In the genomic region with DNA sequence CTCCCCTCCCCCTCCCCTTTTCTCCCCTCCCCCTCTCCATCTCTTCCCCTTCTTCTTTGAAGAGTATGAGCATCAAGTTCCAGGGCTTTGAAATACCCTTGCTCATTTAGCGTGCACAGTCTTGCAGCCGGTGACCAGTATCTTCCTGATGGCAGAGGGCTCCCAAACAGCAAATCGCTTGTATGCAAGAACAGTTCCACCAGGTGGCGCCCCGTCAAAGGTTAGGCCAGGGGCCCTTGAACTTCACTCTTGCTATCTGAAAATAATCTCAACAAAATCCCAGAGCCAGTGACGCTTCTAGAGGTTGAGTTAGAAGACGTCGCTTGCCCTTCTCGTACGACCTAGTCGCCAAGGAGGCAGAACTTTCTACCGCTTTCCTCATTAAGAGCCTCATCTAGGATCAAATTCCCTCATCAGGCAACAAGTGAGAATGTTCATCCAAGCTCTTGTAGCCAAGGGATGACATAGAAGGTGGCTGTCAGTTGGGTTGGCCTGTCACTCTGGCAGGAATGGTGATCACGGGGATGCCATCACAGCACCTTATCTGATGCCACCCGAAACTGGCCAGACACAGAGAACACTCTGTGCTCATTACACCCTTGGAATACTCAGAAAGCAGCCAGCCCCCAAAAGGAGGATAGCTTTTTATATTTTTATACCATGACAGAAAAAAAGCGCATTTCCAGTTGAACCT, we compare ENCODE assay signal across 8 mouse cellular contexts.
DNase-seq lines count a peak whose midpoint lies in the region; ATAC-seq and TF ChIP-seq lines count a peak whose summit lies in the region.

No protein-coding gene starts in this region.

- no peak overlapping the region for H3K4me2 ChIP-seq in embryonic facial prominence, embryonic 14.5 days (ENCODE audit: low read depth, low read length)
- no peak overlapping the region for H3K4me2 ChIP-seq in lung, embryonic 16.5 days (ENCODE audit: low read depth, low read length)

- ATAC-seq in embryonic facial prominence, embryonic 14.5 days (ENCODE audit: low read depth), result no peak
- ATAC-seq in lung, embryonic 16.5 days (ENCODE audit: low read depth), result peak; percentile 36; the same call in 1 of the 2 replicates

- no peak overlapping the region for H3K4me3 ChIP-seq in embryonic facial prominence, embryonic 14.5 days (ENCODE audit: low read depth, low read length)
- no peak overlapping the region for H3K4me3 ChIP-seq in layer of hippocampus, adult 2 months
- no peak overlapping the region for H3K4me3 ChIP-seq in lung, embryonic 16.5 days (ENCODE audit: low read length)

- no peaks in the 10 kb centered on the region for H3K9me3 ChIP-seq in embryonic facial prominence, embryonic 14.5 days (ENCODE audit: control insufficient read depth, low read length)
- no peaks in the 10 kb centered on the region for H3K9me3 ChIP-seq in lung, embryonic 16.5 days (ENCODE audit: control insufficient read depth, low read length)

- no peaks in the 10 kb centered on the region for H3K4me1 ChIP-seq in embryonic facial prominence, embryonic 14.5 days (ENCODE audit: control insufficient read depth, insufficient read depth, low read length)
- H3K4me1 ChIP-seq in lung, embryonic 16.5 days (replicated peaks; ENCODE audit: control insufficient read depth, insufficient read depth, low read length), result no peaks in the 10 kb centered on the region

- 35% methylated on average over 15 of the region's 15 CpGs for WGBS in embryonic facial prominence, embryonic 14.5 days
- 25% methylated on average over 15 of the region's 15 CpGs for WGBS in lung, embryonic 16.5 days

- TF ChIP-seq CTCF in layer of hippocampus, adult 2 months (conservative IDR thresholded peaks at IDR 0.05), result peak; percentile 85

- H3K36me3 ChIP-seq in embryonic facial prominence, embryonic 14.5 days (ENCODE audit: control insufficient read depth, insufficient read depth, low read length), result no peaks in the 10 kb centered on the region
- no peaks in the 10 kb centered on the region for H3K36me3 ChIP-seq in lung, embryonic 16.5 days (ENCODE audit: control insufficient read depth, insufficient read depth, low read length)

- peak; percentile 74 to 81 for DNase-seq in CD8-positive naive resting alpha-beta T cell, adult 2 months (ENCODE audit: low read depth in 2 of 2, low spot score in 2 of 2)
- peak; percentile 95 for DNase-seq in adrenal gland, postnatal 25 days
- peak; percentile 86 for DNase-seq in embryonic facial prominence, embryonic 14.5 days (ENCODE audit: low spot score)
- peak; percentile 86 to 94 for DNase-seq in heart, postnatal 10 days
- DNase-seq in layer of hippocampus, adult 2 months (ENCODE audit: low spot score in 2 of 2), result peak; percentile 68 to 87
- DNase-seq in ovary, postnatal 36 days (ENCODE audit: low spot score), result peak; percentile 82
- DNase-seq in thymus, postnatal 25 days, result peak; percentile 88

- H3K27me3 ChIP-seq in embryonic facial prominence, embryonic 14.5 days (replicated peaks; ENCODE audit: control insufficient read depth, insufficient read depth, low read length), result no peaks in the 10 kb centered on the region
- H3K27me3 ChIP-seq in lung, embryonic 16.5 days (ENCODE audit: control insufficient read depth, insufficient read depth, low read depth, low read length), result no peaks in the 10 kb centered on the region

- no peak overlapping the region for H3K9ac ChIP-seq in embryonic facial prominence, embryonic 14.5 days (ENCODE audit: low read depth, low read length)
- H3K9ac ChIP-seq in lung, embryonic 16.5 days (ENCODE audit: low read length), result no peak overlapping the region

- intact Hi-C loops in heart, postnatal 10 days (cut with DNase I), result loop anchor here (1.0 to 5.0 kb wide), 2 partner anchors 146 to 501 kb away; no protein-coding TSS in a partner anchor

- H3K27ac ChIP-seq in embryonic facial prominence, embryonic 14.5 days (replicated peaks; ENCODE audit: low read depth, low read length), result no peak overlapping the region
- H3K27ac ChIP-seq in layer of hippocampus, adult 2 months, result no peak overlapping the region
- no peak overlapping the region for H3K27ac ChIP-seq in lung, embryonic 16.5 days (ENCODE audit: low read length)
